In genomic region chr13:52619482-52619881, GRCm38 (mm10) we compare ENCODE assay signal across 23 mouse cellular contexts. TPM values are rescaled to one million over a fixed set of nuclear protein-coding genes. Genes with fewer than 3 reads are reported as not detected.
DNase-seq lines count a peak whose midpoint lies in the region; ATAC-seq lines count a peak whose summit lies in the region.
"Had no signal": no experiment of that assay in that cellular context is flagged by ENCODE, and none has a peak within 500 bp of the region (broad histone marks: within the 10 kb centered on the region; RNA-seq: fewer than 3 reads in every experiment).

No protein-coding gene starts in this region.

- H3K36me3 ChIP-seq in megakaryocyte, embryonic 14.5 days (replicated peaks; ENCODE audit: low read length) = peaks cover 99% of the 10 kb centered on the region
- H3K36me3 ChIP-seq in splenic B cell, adult 2 months (ENCODE audit: control insufficient read depth, insufficient read depth, low read length, poor library complexity, severe bottlenecking) = peaks cover 36% of the 10 kb centered on the region
- H3K36me3 ChIP-seq in hindbrain, embryonic 16.5 days (ENCODE audit: control insufficient read depth, insufficient read depth, low read length) = no peaks in the 10 kb centered on the region
- H3K36me3 ChIP-seq: embryonic facial prominence, embryonic 13.5 days; forebrain, embryonic 12.5 days; hindbrain, embryonic 10.5 days; hindbrain, embryonic 15.5 days had no signal

- peaks cover 88% of the 10 kb centered on the region for H3K4me1 ChIP-seq in megakaryocyte, embryonic 14.5 days
- no peaks in the 10 kb centered on the region for H3K4me1 ChIP-seq in hindbrain, embryonic 16.5 days (ENCODE audit: control insufficient read depth, insufficient read depth, low read depth, low read length)
- H3K4me1 ChIP-seq: embryonic facial prominence, embryonic 13.5 days; forebrain, embryonic 12.5 days; hindbrain, embryonic 15.5 days had no signal

- H3K9me3 ChIP-seq in megakaryocyte, embryonic 14.5 days = no peaks in the 10 kb centered on the region
- H3K9me3 ChIP-seq in hindbrain, embryonic 16.5 days (ENCODE audit: control insufficient read depth, low read length) = no peaks in the 10 kb centered on the region
- H3K9me3 ChIP-seq: embryonic facial prominence, embryonic 13.5 days; forebrain, embryonic 12.5 days; heart, embryonic 15.5 days; hindbrain, embryonic 10.5 days; hindbrain, embryonic 15.5 days had no signal

- DNase-seq in 416B (ENCODE audit: low read depth) = peak; percentile 71
- peak; percentile 51 for DNase-seq in splenic B cell, adult 2 months (ENCODE audit: low read depth, low spot score)
- DNase-seq in right cerebral cortex, adult 18-20 months = no peak
- DNase-seq in layer of hippocampus, adult 11-12 months (ENCODE audit: low spot score) = no peak
- DNase-seq: adrenal gland, postnatal 14 days; cerebellum, adult 8-10 months; cerebellum, postnatal 14 days; gastrocnemius, postnatal 10 days; heart, adult 2 months; heart, postnatal 14 days had no signal

- H3K27ac ChIP-seq in hindbrain, embryonic 16.5 days (ENCODE audit: low read depth, low read length) = no peak overlapping the region
- H3K27ac ChIP-seq: embryonic facial prominence, embryonic 13.5 days; forebrain, embryonic 12.5 days; heart, adult 2 months; heart, embryonic 15.5 days; hindbrain, embryonic 10.5 days; hindbrain, embryonic 15.5 days had no signal

- no peaks in the 10 kb centered on the region for H3K27me3 ChIP-seq in megakaryocyte, embryonic 14.5 days (replicated peaks)
- H3K27me3 ChIP-seq in splenic B cell, adult 2 months (ENCODE audit: control insufficient read depth, insufficient read depth, low read length, poor library complexity, severe bottlenecking) = no peaks in the 10 kb centered on the region
- peaks cover 3% of the 10 kb centered on the region; the same call in 1 of the 2 replicates for H3K27me3 ChIP-seq in hindbrain, embryonic 16.5 days (replicated peaks; ENCODE audit: control insufficient read depth, insufficient read depth, low read length)
- H3K27me3 ChIP-seq: CH12.LX; embryonic facial prominence, embryonic 13.5 days; forebrain, embryonic 12.5 days; heart, embryonic 15.5 days; hindbrain, embryonic 15.5 days had no signal

- H3K4me3 ChIP-seq in megakaryocyte, embryonic 14.5 days (replicated peaks) = peak overlapping the region; percentile 11
- no peak overlapping the region for H3K4me3 ChIP-seq in hindbrain, embryonic 16.5 days (ENCODE audit: low read length)
- H3K4me3 ChIP-seq: embryonic facial prominence, embryonic 13.5 days; forebrain, embryonic 12.5 days; heart, adult 2 months; heart, embryonic 15.5 days; hindbrain, embryonic 10.5 days; hindbrain, embryonic 15.5 days had no signal

- WGBS in hindbrain, embryonic 16.5 days = 90% methylated on average over 5 of the region's 5 CpGs

- no peak overlapping the region for H3K9ac ChIP-seq in hindbrain, embryonic 16.5 days (ENCODE audit: low read depth, low read length)
- H3K9ac ChIP-seq: embryonic facial prominence, embryonic 13.5 days; forebrain, embryonic 12.5 days; heart, embryonic 15.5 days; hindbrain, embryonic 15.5 days had no signal

- 0 out of 2 replicates have a peak, but pooled peaks have one; percentile 14 for ATAC-seq in common myeloid progenitor, adult 5-6 weeks (replicated peaks; ENCODE audit: low read depth, poor library complexity, severe bottlenecking)
- no peak for ATAC-seq in hindbrain, embryonic 16.5 days
- ATAC-seq: activated CD4-positive, CD25-positive, alpha-beta regulatory T cell, adult 4 months; forebrain, embryonic 16.5 days; Patski had no signal

- no peak overlapping the region for H3K4me2 ChIP-seq in hindbrain, embryonic 16.5 days (ENCODE audit: low read length)
- H3K4me2 ChIP-seq: embryonic facial prominence, embryonic 13.5 days; forebrain, embryonic 12.5 days; heart, embryonic 11.5 days; heart, embryonic 15.5 days; hindbrain, embryonic 15.5 days had no signal

RNA-seq across cellular contexts. Expression of gene Syk, which starts 36.5 kb away (rescaled TPM):
- 79.3 and 83.0 TPM in 2 replicates for total RNA-seq in common myeloid progenitor, adult 5-6 weeks (2017)
- polyA plus RNA-seq in megakaryocyte, embryonic 14.5 days (2012; ENCODE audit: insufficient read depth, low replicate concordance) = 33.3 and 55.7 TPM in 2 replicates
- polyA plus RNA-seq in hindbrain, embryonic 16.5 days (2015; fragmentation: Nextera tagmentation; extraction: Ambion mirVana) = 1.1 and 1.4 TPM in 2 replicates
- polyA plus RNA-seq: Patski had no signal

Comparison
In these comparisons a context has a peak if more than half of its experiments do, and no peak if none do; other contexts are left out.
1. DNase-seq: peak in 416B (single experiment) and splenic B cell, adult 2 months (single experiment); none in right cerebral cortex, adult 18-20 months (single experiment) and layer of hippocampus, adult 11-12 months (single experiment).
2. RNA of gene Syk, which starts 36.5 kb away (polyA plus RNA-seq): 33.3 to 55.7 TPM in megakaryocyte, embryonic 14.5 days; 1.1 to 1.4 TPM in hindbrain, embryonic 16.5 days; every median in the first group is over 10 times any median in the second.